Mouse (Mus musculus) adrenal gland, adult 10 weeks (tissue): ENCODE data around the gene Gm765. TPM values are rescaled to one million over a fixed set of nuclear protein-coding genes. Genes with fewer than 3 reads are reported as not detected.

Source experiments
- polyA plus RNA-seq: library from polyadenylated mRNA; stranded (reverse); fragments of 350-450 nt; fragmentation: Illumina TruSeq; extraction: RNeasy Lipid Tissue Mini Kit (QIAGEN cat#74804); gene quantifications from one replicate; pipeline ENCODE4 v1.2.3, GENCODE M21; 2014; ENCODE audit warnings: low read depth, low replicate concordance

The Gm765 gene
- not detected for polyA plus RNA-seq

DNA sequence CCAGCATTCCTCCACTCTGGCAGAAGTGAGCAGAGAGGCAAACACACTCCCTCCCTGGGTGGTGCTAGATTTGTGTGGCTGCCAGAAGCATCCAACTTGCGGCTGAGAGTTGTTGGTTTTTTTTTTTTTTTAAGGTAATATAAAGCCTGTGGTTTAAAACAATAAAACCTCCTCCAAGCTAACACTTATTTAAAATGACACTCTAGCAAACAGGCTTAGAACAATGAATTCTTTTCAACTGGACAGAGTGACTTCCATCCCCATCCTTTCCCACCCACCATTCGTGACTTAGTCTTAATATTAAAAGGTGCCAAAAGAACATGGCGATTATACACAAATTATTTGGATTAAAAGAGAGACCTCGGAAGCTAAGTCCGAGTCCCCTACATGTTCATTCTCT lies at the start of gene Gm765:
Gene Gm765 (minus strand): TSS at position 101 of the 400 bp plus-strand sequence.

